Mouse (Mus musculus) hindbrain, embryonic 14.5 days (tissue): Measurements from ENCODE around the gene Skap1. TPM values are rescaled to one million over a fixed set of nuclear protein-coding genes. Genes with fewer than 3 reads are reported as not detected.

Source experiments
- ATAC-seq: fragments of 200-750 bp; cut with Nextera tagmentation; 2 replicates; pipeline ENCODE4 v1.8.0; 2017; ENCODE audit warnings: moderate number of reproducible peaks, mild to moderate bottlenecking, moderate TSS enrichment, moderate library complexity; ENCODE audit not compliant: low FRiP score
- DNase-seq: peaks from one replicate; pipeline ENCODE4 v3.0.0-alpha.2; 2015; ENCODE audit warnings: low spot score
- H3K27ac ChIP-seq: fragments of 300-500 bp; sonication (generic); 2 replicates; pipeline ENCODE4 v1.5.1; 2014; ENCODE audit warnings: mild to moderate bottlenecking, moderate library complexity
- H3K27me3 ChIP-seq: fragments of 300-500 bp; sonication (generic); 2 replicates; pipeline ENCODE4 v1.6.1; 2014; ENCODE audit warnings: mild to moderate bottlenecking, low read length, mixed read lengths; ENCODE audit not compliant: control insufficient read depth, insufficient read depth
- H3K36me3 ChIP-seq: fragments of 300-500 bp; sonication (generic); replicated peaks from 2 replicates; pipeline ENCODE4 v1.6.1; 2014; ENCODE audit not compliant: control insufficient read depth, insufficient read depth
- H3K4me1 ChIP-seq: fragments of 300-500 bp; sonication (generic); replicated peaks from 2 replicates; pipeline ENCODE4 v1.6.1; 2014; ENCODE audit warnings: antibody characterized with exemption, low read length, mixed read lengths; ENCODE audit not compliant: control insufficient read depth, insufficient read depth
- H3K4me2 ChIP-seq: fragments of 300-500 bp; sonication (generic); replicated peaks from 2 replicates; pipeline ENCODE4 v1.6.1; 2014; ENCODE audit warnings: mild to moderate bottlenecking, moderate library complexity
- H3K4me3 ChIP-seq: fragments of 300-500 bp; sonication (generic); replicated peaks from 2 replicates; pipeline ENCODE4 v1.5.1; 2014; ENCODE audit warnings: mild to moderate bottlenecking, low read length
- H3K9ac ChIP-seq: fragments of 300-500 bp; sonication (generic); 2 replicates; pipeline ENCODE4 v1.6.1; 2014
- H3K9me3 ChIP-seq: fragments of 300-500 bp; sonication (generic); 2 replicates; pipeline ENCODE4 v1.6.1; 2016; ENCODE audit warnings: low read length; ENCODE audit not compliant: control insufficient read depth
- WGBS: fragments of 180-500 bp; shearing (Covaris S2); extraction: QIAGEN DNeasy Blood & Tissue Kit; methylation state at CpG from one replicate; pipeline ENCODE4 v1.1.7; 2014; 5-methylcytosine and 5-hydroxymethylcytosine counted together
- polyA plus RNA-seq: library from polyadenylated mRNA; unstranded; fragments of >200 nt; fragmentation: Nextera tagmentation; extraction: Ambion mirVana; gene quantifications from 2 replicates; pipeline ENCODE4 v1.2.1, GENCODE M21; 2014

Skap1 gene
- polyA plus RNA-seq, 1 experiment from 2014 or later: 10.3 TPM

DNA sequence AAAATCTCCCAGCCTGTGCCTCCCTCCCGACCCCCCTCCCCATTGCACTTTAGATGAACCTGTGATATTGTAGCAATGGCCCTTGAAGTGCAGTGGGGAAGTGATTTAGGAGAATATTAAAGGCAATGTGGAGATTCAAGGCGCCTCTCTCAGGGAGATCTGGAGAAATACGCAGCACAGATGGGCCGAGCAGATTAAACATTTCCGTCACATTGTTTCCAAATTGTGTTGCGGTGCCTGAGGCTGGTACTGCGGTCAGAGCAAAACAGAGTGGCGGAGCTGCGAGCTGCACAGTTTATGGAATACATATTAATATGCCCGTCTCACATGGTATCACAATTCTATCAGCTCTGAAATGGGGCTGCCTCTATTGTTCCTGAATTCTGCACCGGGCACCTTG lies 278.6 kb downstream of the Skap1 start:
- WGBS: 31% methylated on average over 11 of the region's 11 CpGs
- Histone ChIP-seq H3K4me1 (peaks cover 64% of the 10 kb centered on the region), H3K4me3 (no peak overlapping the region), H3K9ac (peak overlapping the region; percentile 37; the same call in 1 of the 2 replicates), H3K4me2 (peak overlapping the region; percentile 41), H3K27me3 (no peaks in the 10 kb centered on the region), H3K36me3 (no peaks in the 10 kb centered on the region), H3K9me3 (no peaks in the 10 kb centered on the region), H3K27ac (peak overlapping the region; percentile 87)
- DNase-seq (peak; percentile 62), ATAC-seq (0 out of 2 replicates have a peak, but pooled peaks have one; percentile 16)

DNA sequence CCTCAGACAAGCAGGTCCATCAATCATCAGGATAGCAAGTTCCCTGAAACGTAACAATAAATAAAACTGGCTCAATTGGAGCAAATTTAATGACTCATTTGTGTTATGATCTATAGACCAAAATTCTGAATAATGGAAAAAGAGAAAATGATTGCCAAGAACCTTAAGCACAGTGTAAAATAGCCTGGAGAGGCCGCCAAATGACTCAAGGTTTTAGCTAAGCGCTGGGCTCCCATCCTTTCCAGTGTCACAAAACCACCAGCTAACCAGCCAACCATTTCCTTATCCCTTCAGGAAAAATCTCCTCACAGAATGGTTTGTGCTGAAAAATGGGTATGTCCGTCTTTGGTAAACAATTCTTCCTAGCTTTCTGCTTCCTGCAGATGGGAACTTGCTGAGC lies 279.5 kb downstream of the Skap1 start:
- H3K36me3 ChIP-seq: no peaks in the 10 kb centered on the region
- peak overlapping the region; percentile 87 for H3K27ac ChIP-seq
- 0 out of 2 replicates have a peak overlapping the region, but pooled peaks have one; percentile 37 for H3K9ac ChIP-seq
- H3K27me3 ChIP-seq: no peaks in the 10 kb centered on the region
- no peak overlapping the region for H3K4me3 ChIP-seq
- no peak for ATAC-seq
- no peak for DNase-seq
- WGBS: 66% methylated on average over 4 of the region's 4 CpGs
- H3K4me1 ChIP-seq: peaks cover 57% of the 10 kb centered on the region
- H3K4me2 ChIP-seq: peak overlapping the region; percentile 41
- no peaks in the 10 kb centered on the region for H3K9me3 ChIP-seq

DNA sequence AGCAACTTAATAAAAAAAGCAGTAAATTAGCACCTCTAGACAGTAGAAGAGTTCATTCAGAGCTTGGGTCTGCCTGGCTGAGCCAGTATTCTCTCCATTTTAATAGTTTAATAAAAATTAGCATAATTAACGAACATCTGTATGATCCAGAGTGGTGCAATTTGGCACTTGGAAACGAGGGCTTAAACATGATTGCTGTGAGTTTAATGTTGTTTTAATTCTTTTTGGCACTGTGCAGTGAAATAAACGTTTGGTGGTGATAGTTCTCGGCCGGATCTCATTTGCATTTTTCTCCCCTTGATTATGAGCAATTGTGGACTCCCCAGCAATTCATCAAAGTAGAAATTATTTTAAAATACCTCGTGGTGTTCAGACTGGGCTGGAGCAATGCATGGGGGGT lies 282.3 kb downstream of the Skap1 start:
- no peak for ATAC-seq
- H3K9ac ChIP-seq: no peak overlapping the region
- H3K27me3 ChIP-seq: no peaks in the 10 kb centered on the region
- peaks cover 40% of the 10 kb centered on the region for H3K4me1 ChIP-seq
- no peak for DNase-seq
- no peaks in the 10 kb centered on the region for H3K36me3 ChIP-seq
- 50% methylated on average over 6 of the region's 6 CpGs for WGBS
- peak overlapping the region; percentile 83 for H3K27ac ChIP-seq
- H3K4me3 ChIP-seq: no peak overlapping the region
- H3K9me3 ChIP-seq: no peaks in the 10 kb centered on the region
- peak overlapping the region; percentile 29; the same call in 1 of the 2 replicates for H3K4me2 ChIP-seq

DNA sequence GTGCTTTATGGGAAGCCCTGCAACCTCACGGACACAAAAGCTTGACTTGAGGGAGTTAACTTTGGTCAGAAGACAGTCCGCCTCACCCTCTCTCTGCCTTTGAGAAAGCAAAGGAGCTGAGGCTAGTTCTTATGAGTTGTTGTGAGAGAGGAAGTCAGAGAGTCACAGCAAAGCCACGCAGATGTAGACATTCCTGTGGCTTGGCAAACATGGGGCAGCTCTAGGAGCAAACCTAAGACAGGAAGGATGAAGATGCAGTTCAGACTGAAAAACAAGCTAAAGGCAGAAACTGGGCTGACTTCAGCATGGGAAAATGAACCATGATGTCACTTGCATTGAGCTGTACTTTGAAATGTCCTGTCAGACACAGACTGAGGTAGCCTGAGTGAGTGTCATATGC lies 283.2 kb downstream of the Skap1 start:
- no peak overlapping the region for H3K9ac ChIP-seq
- 62% methylated on average over 3 of the region's 3 CpGs for WGBS
- ATAC-seq (no peak), DNase-seq (no peak)
- H3K27ac ChIP-seq: peak overlapping the region; percentile 83
- no peaks in the 10 kb centered on the region for H3K36me3 ChIP-seq
- no peak overlapping the region for H3K4me3 ChIP-seq
- peaks cover 31% of the 10 kb centered on the region for H3K4me1 ChIP-seq
- H3K27me3 ChIP-seq: no peaks in the 10 kb centered on the region
- no peaks in the 10 kb centered on the region for H3K9me3 ChIP-seq
- peak overlapping the region; percentile 29 for H3K4me2 ChIP-seq

DNA sequence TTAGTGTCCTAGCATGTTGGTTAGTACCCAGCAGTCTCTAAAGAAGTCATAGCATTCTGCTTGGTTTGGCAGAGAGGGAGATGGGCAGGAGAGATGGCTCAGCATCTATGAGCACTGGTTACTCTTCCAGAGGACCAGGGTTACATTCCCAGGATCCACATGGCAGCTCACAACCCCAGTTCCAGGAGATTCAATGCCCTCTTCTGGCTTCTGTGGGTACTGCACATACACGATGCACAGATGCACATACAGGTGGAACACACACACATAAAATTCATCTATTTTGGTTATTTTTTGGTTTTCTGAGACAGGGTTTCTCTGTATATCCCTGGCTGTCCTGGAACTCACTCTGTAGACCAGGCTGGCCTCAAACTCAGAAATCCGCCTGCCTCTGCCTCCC lies 290.9 kb downstream of the Skap1 start:
- Histone ChIP-seq H3K9me3 (no peaks in the 10 kb centered on the region), H3K27me3 (no peaks in the 10 kb centered on the region), H3K36me3 (no peaks in the 10 kb centered on the region), H3K4me2 (no peak overlapping the region), H3K4me1 (no peaks in the 10 kb centered on the region), H3K27ac (no peak overlapping the region), H3K4me3 (no peak overlapping the region), H3K9ac (no peak overlapping the region)
- DNase-seq: no peak
- 100% methylated on average over 2 of the region's 2 CpGs for WGBS
- ATAC-seq: no peak

DNA sequence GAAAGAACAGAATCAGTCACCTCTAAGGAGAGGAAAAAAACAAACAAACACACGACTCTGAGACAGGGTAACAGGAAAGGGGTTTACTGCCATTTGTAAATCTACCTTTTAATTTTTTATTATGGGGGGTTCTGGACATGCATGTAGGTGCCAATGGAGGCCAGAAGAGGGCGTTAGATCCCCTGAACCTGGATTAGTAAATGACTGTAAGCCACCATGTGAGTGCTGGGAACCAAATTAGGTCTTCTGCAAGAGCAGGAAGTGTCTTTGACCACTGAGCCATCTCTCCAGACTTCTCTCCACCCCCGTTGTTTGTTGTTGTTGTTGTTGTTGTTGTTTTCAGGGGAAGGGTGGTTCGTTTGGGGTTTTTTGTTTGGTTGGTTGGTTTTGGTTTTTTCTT lies 293.0 kb downstream of the Skap1 start:
- Histone ChIP-seq H3K9me3 (no peaks in the 10 kb centered on the region), H3K27ac (no peak overlapping the region), H3K36me3 (no peaks in the 10 kb centered on the region), H3K4me1 (no peaks in the 10 kb centered on the region), H3K4me3 (no peak overlapping the region), H3K4me2 (no peak overlapping the region), H3K27me3 (no peaks in the 10 kb centered on the region), H3K9ac (no peak overlapping the region)
- ATAC-seq (no peak), DNase-seq (no peak)
- 56% methylated on average over 4 of the region's 4 CpGs for WGBS

DNA sequence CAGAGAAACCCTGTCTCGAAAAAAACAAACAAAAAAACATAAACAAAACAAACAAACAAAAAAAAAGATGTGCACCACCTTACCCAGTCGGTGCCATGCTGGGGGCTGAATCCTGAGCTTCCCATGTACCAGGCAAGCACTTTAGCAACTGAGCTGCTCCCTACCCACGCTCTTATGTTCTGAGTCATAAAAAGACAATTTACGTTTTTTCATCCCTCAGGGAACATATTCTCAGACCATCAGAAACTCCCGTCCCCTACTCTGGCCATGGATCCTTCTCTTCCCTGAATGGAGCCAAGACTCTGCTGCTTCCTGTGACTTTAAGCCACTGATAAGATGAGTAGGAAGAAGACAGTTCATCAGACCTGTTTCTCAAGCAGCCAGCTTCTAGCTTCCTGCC lies 294.0 kb downstream of the Skap1 start:
- no peak for ATAC-seq
- Histone ChIP-seq H3K4me2 (no peak overlapping the region), H3K27me3 (no peaks in the 10 kb centered on the region), H3K9ac (no peak overlapping the region), H3K9me3 (no peaks in the 10 kb centered on the region), H3K4me1 (no peaks in the 10 kb centered on the region), H3K36me3 (no peaks in the 10 kb centered on the region), H3K4me3 (no peak overlapping the region), H3K27ac (no peak overlapping the region)
- WGBS: 75% methylated on average over 5 of the region's 5 CpGs
- DNase-seq: no peak

DNA sequence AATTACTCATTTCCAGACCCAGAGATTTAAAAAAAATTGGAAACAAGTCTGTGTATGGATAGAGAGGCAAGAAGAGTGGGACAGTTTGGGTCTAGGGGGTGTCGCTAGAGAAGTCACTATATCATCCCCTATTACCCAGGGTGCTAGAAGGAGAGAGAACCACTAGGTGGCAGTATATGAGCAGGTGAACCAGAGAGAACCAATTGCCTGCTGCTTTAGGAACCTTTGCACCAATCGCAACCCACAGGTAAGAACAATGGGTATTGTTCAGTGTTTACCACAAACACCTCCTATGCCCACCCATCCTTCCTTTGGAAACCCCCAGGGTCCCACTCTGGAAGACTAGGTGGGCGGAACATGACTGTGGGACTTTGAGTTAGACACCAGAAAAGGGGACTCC lies 295.6 kb downstream of the Skap1 start:
- Histone ChIP-seq H3K9ac (no peak overlapping the region), H3K27ac (no peak overlapping the region), H3K27me3 (no peaks in the 10 kb centered on the region), H3K4me1 (peaks cover 14% of the 10 kb centered on the region), H3K4me3 (no peak overlapping the region), H3K9me3 (no peaks in the 10 kb centered on the region), H3K36me3 (no peaks in the 10 kb centered on the region), H3K4me2 (no peak overlapping the region)
- no peak for ATAC-seq
- DNase-seq: no peak
- WGBS: 33% methylated on average over 3 of the region's 3 CpGs

DNA sequence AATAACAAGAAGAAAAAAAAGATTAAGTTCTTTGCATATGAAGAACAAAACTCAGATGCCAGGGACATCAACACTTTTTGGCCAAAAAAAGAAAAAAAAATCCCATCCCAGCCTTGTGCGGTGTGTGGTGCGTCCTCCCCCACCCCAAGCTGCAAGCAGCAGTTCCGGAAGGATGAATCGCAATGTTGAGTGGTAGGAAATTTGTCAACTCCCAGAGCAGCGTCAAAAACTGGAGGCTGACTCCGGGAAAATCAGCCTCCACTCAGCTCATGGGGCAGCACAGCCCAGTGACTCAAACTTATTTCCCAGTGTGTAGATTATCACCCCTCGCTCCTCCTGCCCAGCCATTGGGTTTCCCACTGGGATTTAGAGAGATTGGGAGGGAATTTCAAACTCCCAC lies 297.6 kb downstream of the Skap1 start:
- 71% methylated on average over 7 of the region's 7 CpGs for WGBS
- no peaks in the 10 kb centered on the region for H3K9me3 ChIP-seq
- DNase-seq (no peak), ATAC-seq (no peak)
- no peak overlapping the region for H3K4me2 ChIP-seq
- H3K4me3 ChIP-seq: no peak overlapping the region
- no peaks in the 10 kb centered on the region for H3K36me3 ChIP-seq
- peaks cover 30% of the 10 kb centered on the region for H3K4me1 ChIP-seq
- no peaks in the 10 kb centered on the region for H3K27me3 ChIP-seq
- no peak overlapping the region for H3K27ac ChIP-seq
- H3K9ac ChIP-seq: no peak overlapping the region
